Mouse (Mus musculus) thymus, postnatal 14 days (tissue): ENCODE measurements around the gene Prkaa1.
"Not testable (repeated sequence)": the region's sequence is repeated elsewhere in the genome, so short reads cannot be mapped to it uniquely, and the experiment has no call there.

Experiments used
- DNase-seq: peaks from one replicate; pipeline ENCODE4 v3.0.0; 2021

The Prkaa1 gene

DNA sequence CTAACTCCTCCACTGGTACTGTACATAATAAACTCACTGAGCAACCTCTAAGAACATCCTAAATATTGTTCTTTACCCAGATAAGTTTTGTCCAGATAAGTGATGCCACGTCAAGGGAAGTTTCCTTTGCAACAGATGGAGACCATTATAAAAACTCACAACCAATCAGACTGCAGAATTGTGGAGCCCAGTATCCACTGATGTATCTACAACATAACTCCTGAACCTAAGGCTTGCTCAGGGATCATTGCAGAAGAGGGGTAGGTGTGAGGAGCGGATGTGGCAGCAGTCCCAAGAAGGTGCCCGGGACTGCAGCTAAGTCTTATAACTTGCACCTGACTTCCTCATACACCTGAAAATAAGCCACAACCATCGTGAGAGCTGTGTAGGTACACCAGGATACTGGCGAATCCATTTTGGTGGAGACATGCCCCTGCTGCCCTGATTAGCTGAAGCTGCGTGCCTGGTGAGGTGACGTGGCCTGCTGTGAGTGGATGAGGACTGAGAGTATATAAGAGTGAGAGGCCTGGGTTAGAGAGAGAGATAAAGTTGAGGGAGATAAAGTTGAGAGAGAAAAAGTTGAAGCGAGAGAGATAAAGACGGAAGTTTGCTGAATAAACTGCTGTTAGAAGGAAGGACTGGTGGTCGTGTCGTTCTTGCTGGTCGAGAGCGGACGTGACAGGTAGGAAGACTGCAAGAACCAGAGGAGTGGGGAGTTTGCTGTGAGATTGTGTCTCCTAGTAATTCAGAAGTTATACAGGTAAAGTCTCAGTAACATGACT, 12.6 kb upstream of the Prkaa1 start:
- DNase-seq: not testable (repeated sequence)

DNA sequence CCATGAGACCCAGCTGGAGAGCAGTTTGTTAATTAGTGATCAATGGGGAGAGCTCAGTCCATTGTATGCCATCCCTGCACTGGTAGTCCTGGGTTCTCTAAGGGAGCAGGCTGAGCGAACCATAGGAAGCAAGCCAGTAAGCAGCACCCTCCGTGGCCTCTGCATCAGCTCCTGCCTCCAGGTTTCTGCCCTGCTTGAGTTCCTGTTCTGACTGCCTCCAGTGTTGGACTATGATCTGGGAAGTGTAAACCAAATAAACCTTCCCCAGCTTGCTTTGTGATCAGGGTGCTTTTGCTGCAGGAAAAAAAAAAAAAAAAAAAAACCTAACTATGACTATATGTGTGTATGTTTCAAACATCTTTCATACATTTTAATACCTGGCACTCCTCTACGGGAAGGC, 10.4 kb upstream of the Prkaa1 start:
- no peak for DNase-seq

DNA sequence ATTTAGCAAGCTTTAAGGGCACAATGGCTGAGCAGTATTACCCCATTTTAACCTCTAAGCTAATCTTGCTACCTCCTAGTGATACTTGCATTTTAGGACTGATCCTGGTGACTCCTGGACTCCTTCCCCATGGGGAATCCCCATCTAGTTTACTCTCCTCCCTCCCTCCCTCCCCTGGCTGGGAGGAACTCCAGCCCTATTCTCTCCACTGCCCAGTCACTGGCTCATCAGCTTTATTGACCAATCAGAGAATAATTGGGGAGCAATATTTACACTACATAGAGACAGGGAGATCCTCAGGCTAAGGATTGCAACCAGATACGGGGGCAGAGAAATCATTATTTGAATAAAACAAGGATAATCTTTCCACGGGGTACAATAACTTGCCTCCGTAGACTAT, 9.5 kb upstream of the Prkaa1 start:
- no peak for DNase-seq

- DNase-seq: no peak
Measured at GRCm38 (mm10) chr15:5134945-5135483, 8.6 kb upstream of the Prkaa1 start.

- DNase-seq: no peak
Measured at GRCm38 (mm10) chr15:5138021-5138856, 5.4 kb upstream of the Prkaa1 start.

GRCm38 (mm10) chr15:5139366-5139765, 4.3 kb upstream of the Prkaa1 start:
- no peak for DNase-seq

GRCm38 (mm10) chr15:5139863-5140262, 3.8 kb upstream of the Prkaa1 start:
- DNase-seq: no peak

- DNase-seq: no peak
Measured at GRCm38 (mm10) chr15:5140357-5140756, 3.3 kb upstream of the Prkaa1 start.

- DNase-seq: no peak
Measured at GRCm38 (mm10) chr15:5142047-5142446, 1.6 kb upstream of the Prkaa1 start.

- no peak for DNase-seq
Measured at GRCm38 (mm10) chr15:5142714-5143113, 947 bp upstream of the Prkaa1 start.

DNA sequence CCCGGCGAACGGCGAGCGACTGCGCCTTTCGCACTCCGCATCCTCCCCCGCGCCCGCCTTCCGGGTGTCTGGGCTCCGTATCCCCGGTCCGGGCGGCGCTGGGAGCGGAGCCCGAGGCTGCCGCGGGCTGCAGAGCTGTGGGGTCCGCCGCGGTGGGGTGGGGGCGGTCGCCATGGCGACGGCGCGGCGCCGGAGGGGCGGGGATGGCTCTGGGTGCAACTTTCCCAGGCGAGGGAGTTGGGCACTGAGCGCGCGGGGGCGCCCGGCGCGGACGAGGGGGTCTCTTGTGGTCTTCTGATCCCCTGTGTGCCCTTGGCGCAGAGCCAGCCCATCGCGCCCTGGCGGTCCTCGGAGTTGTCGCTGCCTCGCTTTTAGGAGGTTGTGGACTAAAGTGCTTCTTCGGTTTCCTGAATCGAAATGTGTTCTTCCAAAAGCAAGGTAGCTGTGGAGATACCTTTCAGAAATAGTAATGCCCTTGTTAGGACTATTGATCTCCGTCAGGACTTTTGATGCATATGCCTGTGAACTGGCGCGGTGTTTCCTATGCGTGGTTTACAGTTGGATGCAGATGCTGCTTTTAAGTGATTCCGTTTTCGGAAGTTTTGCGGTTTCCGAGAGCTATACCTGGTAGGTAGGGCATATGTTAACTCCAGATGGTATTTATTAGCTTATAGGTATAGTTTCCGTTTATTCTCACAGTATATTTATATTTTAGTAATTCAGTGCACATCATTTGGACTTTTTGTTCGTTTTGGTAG, 539 bp downstream of the Prkaa1 start:
- peak; percentile 12 for DNase-seq

- no peak for DNase-seq
Measured at GRCm38 (mm10) chr15:5145196-5145945, 1.7 kb downstream of the Prkaa1 start.

DNA sequence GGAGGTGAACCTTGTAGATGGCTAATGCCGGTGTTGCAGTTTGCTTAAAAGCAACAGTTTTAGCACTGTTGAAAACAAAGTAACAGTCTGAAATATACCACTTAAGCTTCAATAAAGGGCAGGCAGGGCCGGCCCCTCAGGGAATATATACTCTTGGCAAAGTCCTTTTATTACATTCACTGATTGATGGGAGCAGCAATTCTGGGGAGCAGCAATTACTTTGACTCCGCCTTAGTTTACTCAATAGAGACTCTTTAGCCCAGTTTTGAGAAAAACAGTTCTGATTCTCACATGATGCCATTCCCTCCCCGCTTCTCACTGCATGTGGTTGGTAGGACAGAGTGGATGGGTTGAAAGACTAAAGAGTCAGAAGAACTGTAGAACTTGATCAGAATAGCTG, 5.5 kb downstream of the Prkaa1 start:
- DNase-seq: no peak

GRCm38 (mm10) chr15:5152171-5152570, 8.5 kb downstream of the Prkaa1 start:
- no peak for DNase-seq

DNA sequence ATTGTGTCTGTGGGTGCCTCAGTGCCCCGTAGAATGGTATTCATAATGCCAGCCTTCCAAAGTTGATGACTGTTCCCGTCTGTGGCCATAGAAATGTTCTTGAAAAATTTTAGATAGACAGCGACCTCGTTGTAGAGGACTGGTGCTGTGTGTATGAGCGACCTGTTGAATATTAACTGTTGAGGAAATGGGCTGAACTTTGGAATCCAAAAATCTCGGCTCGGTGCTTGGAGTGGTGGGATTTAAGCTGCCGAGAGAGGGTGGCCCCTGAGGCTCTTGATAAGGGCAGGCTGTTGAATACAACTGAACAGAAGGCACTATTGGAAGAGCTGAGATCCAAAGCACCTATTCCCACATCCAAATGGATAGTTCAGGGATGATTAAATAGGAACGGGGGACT, 11.0 kb downstream of the Prkaa1 start:
- no peak for DNase-seq

- DNase-seq: no peak
Measured at GRCm38 (mm10) chr15:5155093-5155492, 11.4 kb downstream of the Prkaa1 start.

DNA sequence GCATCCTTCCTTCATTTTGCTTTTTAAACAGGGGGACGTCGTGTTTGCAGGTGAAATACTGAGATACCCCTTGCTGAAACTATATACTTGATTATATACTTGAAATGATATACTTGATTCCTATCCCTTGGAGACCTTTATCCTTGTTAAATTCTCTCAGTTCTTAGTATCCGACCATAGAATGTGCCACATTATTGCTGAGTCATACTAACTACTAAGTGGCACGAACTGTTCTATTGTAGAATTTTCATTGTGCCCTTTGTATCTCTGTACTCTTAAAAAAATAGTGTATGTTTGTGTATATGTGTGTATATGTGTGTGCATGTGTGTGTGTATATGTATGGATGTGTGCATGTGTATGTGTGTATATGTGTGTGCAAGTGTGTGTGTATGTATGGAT, 12.7 kb downstream of the Prkaa1 start:
- no peak for DNase-seq

GRCm38 (mm10) chr15:5157386-5157785, 13.7 kb downstream of the Prkaa1 start:
- no peak for DNase-seq

DNA sequence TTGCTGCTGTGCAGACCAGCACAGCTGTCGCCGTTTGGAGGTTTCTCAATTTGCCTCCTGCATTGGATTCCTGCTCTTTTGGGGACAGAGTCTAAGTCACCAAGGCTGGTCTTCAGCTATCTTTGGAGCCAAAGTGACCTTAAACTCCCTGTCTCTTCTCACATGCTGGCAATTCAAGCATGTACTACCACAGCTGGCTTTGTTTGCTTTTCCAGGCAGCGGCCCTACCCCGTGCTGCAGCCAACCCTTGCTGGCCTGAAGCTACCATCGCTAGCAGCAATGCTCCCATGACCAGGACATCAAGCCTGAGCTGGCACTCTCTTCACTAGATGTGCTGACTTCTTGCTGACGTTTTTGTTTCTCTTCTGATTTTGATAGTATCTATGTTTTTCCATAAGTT, 15.2 kb downstream of the Prkaa1 start:
- DNase-seq: no peak

DNA sequence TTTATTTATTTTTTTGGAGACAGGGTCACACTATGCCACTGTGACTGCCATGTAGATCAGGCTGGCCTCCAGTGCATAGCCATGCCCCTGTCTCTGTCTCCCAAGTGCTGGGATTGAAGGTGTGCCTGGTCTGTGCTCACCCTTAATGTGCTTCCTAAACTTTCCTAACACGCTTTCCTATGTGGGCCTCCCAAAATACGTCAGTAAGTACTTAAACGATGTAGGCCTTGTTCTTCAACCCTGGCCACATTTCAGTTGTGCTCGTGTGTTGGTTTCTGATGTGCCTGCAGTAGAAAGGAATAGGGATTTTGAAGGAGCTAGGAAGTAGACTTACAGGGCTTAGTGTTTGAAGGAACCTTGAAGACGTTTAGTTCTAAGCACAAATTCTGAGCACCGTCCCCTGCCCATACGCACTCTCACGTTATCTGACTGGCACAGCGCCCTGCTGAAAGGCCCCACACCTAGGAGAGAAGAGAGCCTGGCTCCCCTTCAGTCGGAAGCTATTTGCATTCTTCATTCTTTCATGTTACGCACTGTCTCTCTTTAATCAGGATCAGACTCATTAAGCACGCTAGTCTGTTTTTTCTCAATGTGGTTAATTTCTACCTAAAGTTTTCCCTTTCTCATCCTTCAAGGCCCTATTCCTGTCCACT, 21.6 kb downstream of the Prkaa1 start:
- no peak for DNase-seq

- no peak for DNase-seq
Measured at GRCm38 (mm10) chr15:5173217-5173820, 29.7 kb downstream of the Prkaa1 start.
